Mouse (Mus musculus) liver, embryonic 16.5 days (tissue): ENCODE data around the gene Olfr484. TPM values are rescaled to one million over a fixed set of nuclear protein-coding genes. Genes with fewer than 3 reads are reported as not detected.

Experiments used
- polyA plus RNA-seq: library from polyadenylated mRNA; unstranded; fragments of >200 nt; fragmentation: Nextera tagmentation; extraction: Ambion mirVana; gene quantifications from 2 replicates; pipeline ENCODE4 v1.2.1, GENCODE M21; 2015

The Olfr484 gene
- polyA plus RNA-seq, 1 experiment from 2014 or later: not detected

Other genes with a start within 250 kb of the Olfr484 start
- not detected in 2 replicates for gene Olfr472, start 229.5 kb downstream of the Olfr484 start, polyA plus RNA-seq
- not detected in 2 replicates for gene Olfr473, start 197.0 kb downstream of the Olfr484 start, polyA plus RNA-seq
- gene Olfr474, start 172.8 kb downstream of the Olfr484 start, polyA plus RNA-seq: not detected in 2 replicates
- not detected in 2 replicates for gene Olfr476, start 162.6 kb downstream of the Olfr484 start, polyA plus RNA-seq
- gene Olfr477, start 140.8 kb downstream of the Olfr484 start, polyA plus RNA-seq: not detected in 2 replicates
- not detected in 2 replicates for gene Olfr478, start 93.5 kb downstream of the Olfr484 start, polyA plus RNA-seq
- not detected in 2 replicates for gene Olfr479, start 76.8 kb downstream of the Olfr484 start, polyA plus RNA-seq
- not detected in 2 replicates for gene Olfr480, start 60.1 kb downstream of the Olfr484 start, polyA plus RNA-seq
- gene Olfr481, start 47.6 kb downstream of the Olfr484 start, polyA plus RNA-seq: not detected in 2 replicates
- not detected in 2 replicates for gene Olfr482, start 29.9 kb downstream of the Olfr484 start, polyA plus RNA-seq
- gene Olfr483, start 26.6 kb downstream of the Olfr484 start, polyA plus RNA-seq: not detected in 2 replicates
- not detected in 2 replicates for gene Olfr485, start 32.4 kb upstream of the Olfr484 start, polyA plus RNA-seq
- gene Olfr486, start 45.3 kb upstream of the Olfr484 start, polyA plus RNA-seq: not detected in 2 replicates
- not detected in 2 replicates for gene Olfr487, start 87.2 kb upstream of the Olfr484 start, polyA plus RNA-seq
- not detected in 2 replicates for gene Olfr488, start 130.9 kb upstream of the Olfr484 start, polyA plus RNA-seq
- not detected in 2 replicates for gene Olfr490, start 161.5 kb upstream of the Olfr484 start, polyA plus RNA-seq
- not detected in 2 replicates for gene Olfr491, start 186.0 kb upstream of the Olfr484 start, polyA plus RNA-seq
- gene Olfr492, start 196.2 kb upstream of the Olfr484 start, polyA plus RNA-seq: not detected in 2 replicates
- gene Olfr493, start 219.5 kb upstream of the Olfr484 start, polyA plus RNA-seq: not detected in 2 replicates
- not detected in 2 replicates for gene Olfr494, start 237.9 kb upstream of the Olfr484 start, polyA plus RNA-seq